Mouse (Mus musculus) liver, embryonic 14.5 days (tissue): ENCODE measurements around the gene Igf1r. TPM values are rescaled to one million over a fixed set of nuclear protein-coding genes. Genes with fewer than 3 reads are reported as not detected.

Experiments used
- ATAC-seq: fragments of 200-750 bp; cut with Nextera tagmentation; 2 replicates; pipeline ENCODE4 v1.8.0; 2017; ENCODE audit warnings: moderate number of reproducible peaks, mild to moderate bottlenecking, moderate library complexity; ENCODE audit not compliant: insufficient read depth
- DNase-seq, 3 experiments: peaks; one replicate each; pipeline ENCODE4 v3.0.0-alpha.2; 2012 to 2013; ENCODE audit warnings: low read depth in 3 of 3, low spot score in 3 of 3
- H3K27ac ChIP-seq: fragments of 300-500 bp; sonication (generic); 2 replicates; pipeline ENCODE4 v1.5.1; 2014; ENCODE audit warnings: moderate library complexity, mild to moderate bottlenecking, control low read depth, inconsistent platforms
- H3K27me3 ChIP-seq: fragments of 300-500 bp; sonication (generic); 2 replicates; pipeline ENCODE4 v1.6.1; 2014; ENCODE audit warnings: mild to moderate bottlenecking, low read length, moderate library complexity; ENCODE audit not compliant: control insufficient read depth, insufficient read depth
- H3K36me3 ChIP-seq: fragments of 300-500 bp; sonication (generic); replicated peaks from 2 replicates; pipeline ENCODE4 v1.6.1; 2014; ENCODE audit warnings: low read depth; ENCODE audit not compliant: control insufficient read depth, insufficient read depth
- H3K4me1 ChIP-seq, 2 experiments: fragments of 200-500 bp in 1 of 2; fragments of 300-500 bp in 1 of 2; sonication (generic) in 1 of 2; replicated peaks; 2 replicates each; pipeline ENCODE4 v1.6.1; 2012 to 2014; ENCODE audit warnings: antibody characterized with exemption in 1 of 2, inconsistent platforms in 1 of 2, low read length in 1 of 2; ENCODE audit not compliant: control insufficient read depth in 2 of 2, insufficient read depth in 2 of 2
- H3K4me2 ChIP-seq: fragments of 300-500 bp; sonication (generic); 2 replicates; pipeline ENCODE4 v1.6.1; 2014; ENCODE audit warnings: low read depth, mild to moderate bottlenecking, control low read depth, moderate library complexity
- H3K4me3 ChIP-seq, 2 experiments: fragments of 200-500 bp in 1 of 2; fragments of 300-500 bp in 1 of 2; sonication (generic) in 1 of 2; 2 replicates each; pipeline ENCODE4 v1.5.1; 2012 to 2014; ENCODE audit warnings: low read depth in 2 of 2, low read length in 2 of 2, mild to moderate bottlenecking in 2 of 2, control low read depth in 1 of 2, inconsistent platforms in 1 of 2, moderate library complexity in 1 of 2; ENCODE audit not compliant: insufficient read depth in 1 of 2
- H3K9ac ChIP-seq: fragments of 300-500 bp; sonication (generic); replicated peaks from 2 replicates; pipeline ENCODE4 v1.6.1; 2014; ENCODE audit warnings: mild to moderate bottlenecking, control low read depth, moderate library complexity
- H3K9me3 ChIP-seq: fragments of 300-500 bp; sonication (generic); 2 replicates; pipeline ENCODE4 v1.6.1; 2016; ENCODE audit warnings: low read length, mixed read lengths; ENCODE audit not compliant: control insufficient read depth
- CTCF ChIP-seq: IDR thresholded peaks from 2 replicates; pipeline ENCODE4 v1.5.1; 2016; ENCODE audit warnings: antibody characterized with exemption, low read depth, control low read depth
- EP300 ChIP-seq: IDR thresholded peaks from 2 replicates; pipeline ENCODE4 v1.6.1; 2016; ENCODE audit warnings: antibody characterized with exemption, low read depth
- WGBS: fragments of 180-500 bp; shearing (Covaris S2); extraction: QIAGEN DNeasy Blood & Tissue Kit; methylation state at CpG from one replicate; pipeline ENCODE4 v1.1.7; 2014; ENCODE audit not compliant: insufficient replicate concordance; 5-methylcytosine and 5-hydroxymethylcytosine counted together
- polyA plus RNA-seq, 2 experiments: library from polyadenylated mRNA; depleted of rRNA in 1 of 2; stranded (reverse) in 1 of 2; unstranded in 1 of 2; fragments of >200 nt; fragmentation: Nextera tagmentation in 1 of 2; extraction: Ambion mirVana in 1 of 2; gene quantifications; 2 replicates each; pipeline versions ENCODE4 v1.2.1 to v1.2.3; 2012 to 2014

Gene Igf1r
- polyA plus RNA-seq, 2 experiments, result 2.3 to 2.5 TPM

GRCm38 (mm10) chr7:67911841-67912240 is 40.8 kb upstream of the Igf1r start:
- Histone ChIP-seq H3K4me3 (no peak overlapping the region), H3K27me3 (no peaks in the 10 kb centered on the region), H3K27ac (no peak overlapping the region), H3K9me3 (no peaks in the 10 kb centered on the region), H3K9ac (no peak overlapping the region), H3K4me2 (no peak overlapping the region), H3K36me3 (no peaks in the 10 kb centered on the region), H3K4me1 (0 out of 4 replicates have a peak, but pooled peaks cover 0 to 2% of the 10 kb centered on the region in 2 experiments)
- no peak for ATAC-seq
- 31% methylated on average over 6 of the region's 6 CpGs for WGBS
- TF ChIP-seq EP300, result no peak
- no peak for TF ChIP-seq CTCF
- no peak for DNase-seq

GRCm38 (mm10) chr7:67916960-67917359 is 35.7 kb upstream of the Igf1r start:
- WGBS, result 57% methylated on average over 8 of the region's 8 CpGs
- TF ChIP-seq CTCF, result no peak
- no peak for TF ChIP-seq EP300
- Histone ChIP-seq H3K4me1 (0 out of 4 replicates have a peak, but pooled peaks cover 0 to 1% of the 10 kb centered on the region in 2 experiments), H3K9me3 (no peaks in the 10 kb centered on the region), H3K36me3 (no peaks in the 10 kb centered on the region), H3K9ac (no peak overlapping the region), H3K4me2 (no peak overlapping the region), H3K27me3 (no peaks in the 10 kb centered on the region), H3K27ac (no peak overlapping the region), H3K4me3 (no peak overlapping the region)
- ATAC-seq (no peak), DNase-seq (no peak)

- H3K4me1 ChIP-seq, result no peaks in the 10 kb centered on the region
- 67% methylated on average over 2 of the region's 2 CpGs for WGBS
- ATAC-seq (no peak), DNase-seq (no peak)
- H3K27me3 ChIP-seq, result no peaks in the 10 kb centered on the region
- no peak overlapping the region for H3K4me2 ChIP-seq
- TF ChIP-seq EP300 (no peak), CTCF (no peak)
- no peak overlapping the region for H3K9ac ChIP-seq
- no peak overlapping the region for H3K4me3 ChIP-seq
- H3K36me3 ChIP-seq, result no peaks in the 10 kb centered on the region
- no peak overlapping the region for H3K27ac ChIP-seq
- H3K9me3 ChIP-seq, result no peaks in the 10 kb centered on the region
Observed at GRCm38 (mm10) chr7:67917753-67918152, 34.9 kb upstream of the Igf1r start.

- 56% methylated on average over 3 of the region's 3 CpGs for WGBS
- Histone ChIP-seq H3K36me3 (no peaks in the 10 kb centered on the region), H3K4me2 (no peak overlapping the region), H3K27ac (no peak overlapping the region), H3K4me3 (no peak overlapping the region), H3K9me3 (no peaks in the 10 kb centered on the region), H3K4me1 (no peaks in the 10 kb centered on the region), H3K9ac (no peak overlapping the region), H3K27me3 (no peaks in the 10 kb centered on the region)
- DNase-seq (no peak), ATAC-seq (no peak)
- no peak for TF ChIP-seq CTCF
- no peak for TF ChIP-seq EP300
Observed at GRCm38 (mm10) chr7:67919467-67919866, 33.2 kb upstream of the Igf1r start.

GRCm38 (mm10) chr7:67924215-67924614 is 28.4 kb upstream of the Igf1r start:
- DNase-seq (no peak), ATAC-seq (no peak)
- Histone ChIP-seq H3K4me2 (no peak overlapping the region), H3K27ac (no peak overlapping the region), H3K4me3 (no peak overlapping the region), H3K27me3 (no peaks in the 10 kb centered on the region), H3K9me3 (no peaks in the 10 kb centered on the region), H3K36me3 (no peaks in the 10 kb centered on the region), H3K9ac (no peak overlapping the region), H3K4me1 (no peaks in the 10 kb centered on the region)
- WGBS, result 30% methylated on average over 2 of the region's 2 CpGs
- TF ChIP-seq CTCF (no peak), EP300 (no peak)

GRCm38 (mm10) chr7:67930132-67930531 is 22.5 kb upstream of the Igf1r start:
- Histone ChIP-seq H3K4me3 (no peak overlapping the region), H3K9me3 (no peaks in the 10 kb centered on the region), H3K4me2 (no peak overlapping the region), H3K4me1 (no peaks in the 10 kb centered on the region), H3K9ac (no peak overlapping the region), H3K36me3 (no peaks in the 10 kb centered on the region), H3K27ac (no peak overlapping the region), H3K27me3 (no peaks in the 10 kb centered on the region)
- WGBS, result 11% methylated on average over 3 of the region's 3 CpGs
- TF ChIP-seq EP300 (no peak), CTCF (no peak)
- DNase-seq (no peak), ATAC-seq (no peak)
